ENCODE assay signal across 8 mouse cellular contexts in genomic region chr7:27591266-27592216, GRCm38 (mm10). TPM values are rescaled to one million over a fixed set of nuclear protein-coding genes. Genes with fewer than 3 reads are reported as not detected.
DNase-seq lines count a peak whose midpoint lies in the region; ATAC-seq and TF ChIP-seq lines count a peak whose summit lies in the region.

Gene Akt2 (plus strand): TSS chr7:27591552.

- TF ChIP-seq CTCF in bone marrow, adult 2 months (IDR thresholded peaks at IDR 0.05; ENCODE audit: control insufficient read depth, insufficient read depth, low read length): no peak

- peak; percentile 94 for ATAC-seq in embryonic facial prominence, embryonic 15.5 days (ENCODE audit: insufficient number of reproducible peaks, low FRiP score, low TSS enrichment, low read depth)
- ATAC-seq in monocyte, adult 5-6 weeks (replicated peaks; ENCODE audit: insufficient number of reproducible peaks, low FRiP score, low TSS enrichment, poor library complexity, severe bottlenecking): peak; percentile 94

- WGBS in bone marrow, adult 2 months: under 1% methylated on average over 71 of the region's 71 CpGs
- WGBS in embryonic facial prominence, embryonic 15.5 days: under 1% methylated on average over 65 of the region's 71 CpGs

- peak within 1 kb of the TSS; percentile 92 for H3K4me3 ChIP-seq in bone marrow, adult 2 months (replicated peaks; ENCODE audit: control insufficient read depth, low read depth, low read length)
- H3K4me3 ChIP-seq in embryonic facial prominence, embryonic 15.5 days (replicated peaks): peak within 1 kb of the TSS; percentile 78

- peak within 1 kb of the TSS; percentile 61 for H3K4me2 ChIP-seq in embryonic facial prominence, embryonic 15.5 days (replicated peaks)

- peaks cover 9% of the 10 kb centered on the region; the same call in 1 of the 2 replicates for H3K36me3 ChIP-seq in embryonic facial prominence, embryonic 15.5 days

- TF ChIP-seq POLR2A in bone marrow, adult 2 months (IDR thresholded peaks at IDR 0.05; ENCODE audit: borderline replicate concordance, control insufficient read depth, low read depth, low read length): peak; percentile 31; the same call in 1 of the 2 replicates

- peak; percentile 98 for DNase-seq in A20 (ENCODE audit: low read depth, low spot score)
- DNase-seq in heart, adult 8-10 months (ENCODE audit: low spot score): peak; percentile 94
- peak; percentile 96 for DNase-seq in kidney, adult 9 months
- DNase-seq in liver: peak; percentile 89
- DNase-seq in spleen, postnatal 4 days (ENCODE audit: low spot score in 2 of 2): peak; percentile 87 to 93

- H3K9me3 ChIP-seq in embryonic facial prominence, embryonic 15.5 days (replicated peaks): no peaks in the 10 kb centered on the region

- peak within 1 kb of the TSS; percentile 97 for H3K27ac ChIP-seq in bone marrow, adult 2 months (ENCODE audit: control insufficient read depth, insufficient read depth, low read depth, low read length, poor library complexity)
- peak within 1 kb of the TSS; percentile 99 for H3K27ac ChIP-seq in embryonic facial prominence, embryonic 15.5 days (replicated peaks)

- H3K4me1 ChIP-seq in bone marrow, adult 2 months (ENCODE audit: control insufficient read depth, insufficient read depth, low read length): peaks cover 5% of the 10 kb centered on the region
- peaks cover 25% of the 10 kb centered on the region for H3K4me1 ChIP-seq in embryonic facial prominence, embryonic 15.5 days

- peak within 1 kb of the TSS; percentile 87 for H3K9ac ChIP-seq in embryonic facial prominence, embryonic 15.5 days

- no peaks in the 10 kb centered on the region for H3K27me3 ChIP-seq in embryonic facial prominence, embryonic 15.5 days

RNA-seq across cellular contexts. Expression of gene Akt2, which starts in this region (rescaled TPM):
- 44.5 and 71.2 TPM in 2 replicates for polyA plus RNA-seq in bone marrow, adult 2 months (2011; ENCODE audit: insufficient read depth, insufficient read length, low replicate concordance, missing spikeins)
- polyA plus RNA-seq in embryonic facial prominence, embryonic 15.5 days (2015; fragmentation: Nextera tagmentation; extraction: Ambion mirVana): 114 and 117 TPM in 2 replicates
- total RNA-seq in heart, adult 8-10 months (2022): 100 to 1,000 TPM; 169 to 227 (median 202) TPM
- 77.2 to 150 TPM (median 108 TPM) in 3 replicates for total RNA-seq in monocyte, adult 5-6 weeks (2017)

Comparison
In these comparisons a context has a peak if more than half of its experiments do, and no peak if none do; other contexts are left out.
1. Peak in every context shown above with its lines: DNase-seq, ATAC-seq, H3K4me3 ChIP-seq and H3K27ac ChIP-seq.